Mouse (Mus musculus): ENCODE measurements around the gene Fut4.
"Not testable (repeated sequence)": the region's sequence is repeated elsewhere in the genome, so short reads cannot be mapped to it uniquely, and the experiment has no call there.

The Fut4 gene

GRCm38 (mm10) chr9:14724755-14725420 lies 27.3 kb downstream of the Fut4 start:
- DNase-seq = no peak

DNA sequence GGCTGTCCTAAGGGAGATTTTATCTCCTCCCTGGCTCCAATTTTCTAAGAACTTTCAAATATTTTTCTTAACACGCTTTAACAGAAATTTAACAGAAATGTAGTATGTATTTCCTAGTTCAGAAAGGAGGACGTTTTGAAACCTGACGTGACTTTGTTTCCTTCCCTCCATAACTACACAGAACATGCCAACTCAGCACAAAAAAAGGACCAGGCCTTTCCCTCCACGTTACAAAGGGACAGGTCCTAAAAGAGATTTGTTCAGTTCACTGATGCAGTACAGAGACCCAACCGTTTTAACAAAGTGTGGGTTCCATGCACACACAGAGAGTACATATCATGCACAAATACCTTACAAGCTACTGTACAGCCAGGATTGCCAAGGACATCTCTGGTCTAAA lies 30.6 kb downstream of the Fut4 start:
- DNase-seq = no peak

DNA sequence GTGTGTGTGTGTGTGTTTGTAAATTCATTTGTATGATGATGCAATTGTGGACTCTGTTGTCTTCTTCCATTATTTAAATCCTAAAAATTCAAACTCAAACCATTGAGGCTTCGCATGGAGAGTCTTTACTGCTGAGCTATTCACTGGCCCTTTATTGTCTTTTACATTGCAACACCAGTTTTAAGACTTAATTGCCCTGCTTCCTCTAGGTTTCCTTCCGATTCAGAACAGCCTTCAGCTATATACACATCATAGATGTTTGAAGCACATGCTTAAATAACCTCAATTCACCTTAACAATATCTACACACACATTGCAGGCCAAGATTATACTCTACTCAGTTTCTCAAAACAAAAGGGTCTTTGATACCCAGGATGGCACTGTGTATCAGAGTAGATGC lies 31.8 kb downstream of the Fut4 start:
- no peak for DNase-seq

GRCm38 (mm10) chr9:14718332-14718691 lies 33.9 kb downstream of the Fut4 start:
- no peak for DNase-seq

GRCm38 (mm10) chr9:14717689-14718331 lies 34.4 kb downstream of the Fut4 start:
- DNase-seq = peak; percentile 17 to 26

GRCm38 (mm10) chr9:14715258-14715657 lies 36.9 kb downstream of the Fut4 start:
- DNase-seq = no peak

DNA sequence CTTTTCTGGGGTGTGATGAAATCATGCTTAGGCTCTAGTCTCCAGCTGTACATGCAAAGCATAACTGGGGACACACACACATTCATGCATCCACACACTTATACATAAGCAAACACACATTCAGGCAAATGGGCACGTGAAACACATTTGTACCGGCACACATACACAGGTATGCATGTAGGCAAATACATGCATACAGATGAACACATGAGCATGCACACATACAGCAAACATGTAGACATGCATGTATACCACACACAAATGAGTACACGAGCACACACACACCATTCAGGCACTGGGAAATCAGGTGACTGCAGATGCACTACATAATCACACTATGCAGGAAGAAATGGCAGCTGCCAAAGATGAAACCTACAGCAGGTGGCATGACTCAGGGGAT lies 41.3 kb downstream of the Fut4 start:
- DNase-seq = no peak

DNA sequence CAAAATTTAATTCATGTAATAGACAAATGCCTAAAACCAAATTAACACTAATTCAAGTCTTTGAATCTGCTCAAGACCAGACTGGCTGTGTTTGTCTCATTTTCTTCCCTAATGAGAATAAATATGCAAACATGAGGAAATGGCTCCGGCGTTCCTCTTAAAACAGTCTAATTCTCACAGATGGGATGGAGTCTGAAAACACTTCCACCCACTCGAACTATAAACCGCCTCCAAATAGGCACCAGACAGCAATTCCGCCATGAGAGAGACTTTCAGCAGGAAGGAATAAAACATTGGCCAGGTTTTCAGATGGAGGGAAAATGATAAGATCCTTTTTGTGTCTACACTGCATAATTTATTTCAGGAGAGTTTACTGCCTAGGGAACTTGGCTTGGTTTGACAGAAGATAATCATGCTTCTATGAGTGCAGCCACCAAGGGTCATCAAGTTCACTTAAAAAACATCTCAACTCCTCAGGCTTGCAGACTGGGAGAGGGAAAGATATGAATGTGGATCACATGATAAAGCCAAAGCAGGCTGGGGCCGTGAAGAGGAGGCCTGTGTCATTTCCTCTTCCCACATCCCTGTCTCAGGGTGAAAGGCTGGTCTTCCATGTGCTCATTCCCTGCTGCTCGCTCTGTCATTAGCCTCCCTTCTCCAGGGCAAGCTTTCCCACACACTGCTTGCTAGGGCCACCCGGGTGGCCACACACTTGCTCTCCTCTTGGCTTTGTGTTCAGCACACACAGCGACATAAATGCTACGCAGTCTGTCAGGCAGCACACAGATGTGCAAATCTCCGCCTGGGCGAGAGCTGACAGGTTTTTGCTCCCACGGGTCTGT lies 46.7 kb downstream of the Fut4 start:
- DNase-seq = no peak

DNA sequence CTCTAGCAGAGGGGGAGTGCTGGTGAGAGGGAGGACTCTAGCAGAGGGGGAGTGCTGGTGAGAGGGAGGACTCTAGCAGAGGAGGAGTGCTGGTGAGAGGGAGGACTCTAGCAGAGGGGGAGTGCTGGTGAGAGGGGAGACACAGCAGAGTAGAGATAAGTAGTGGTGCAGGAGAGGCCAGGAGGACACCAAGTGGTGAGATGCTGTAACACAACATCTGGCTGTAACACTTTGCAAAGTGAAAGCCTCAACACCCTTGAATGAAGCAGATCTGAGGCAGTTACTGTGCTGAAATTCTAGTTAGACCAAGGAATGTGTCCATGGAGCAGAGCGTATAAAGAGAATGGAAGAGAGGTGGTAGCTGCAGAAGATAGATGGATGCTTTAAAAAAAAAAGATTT lies 51.4 kb downstream of the Fut4 start:
- DNase-seq = not testable (repeated sequence)

GRCm38 (mm10) chr9:14699288-14699640 lies 52.9 kb downstream of the Fut4 start:
- no peak for DNase-seq

DNA sequence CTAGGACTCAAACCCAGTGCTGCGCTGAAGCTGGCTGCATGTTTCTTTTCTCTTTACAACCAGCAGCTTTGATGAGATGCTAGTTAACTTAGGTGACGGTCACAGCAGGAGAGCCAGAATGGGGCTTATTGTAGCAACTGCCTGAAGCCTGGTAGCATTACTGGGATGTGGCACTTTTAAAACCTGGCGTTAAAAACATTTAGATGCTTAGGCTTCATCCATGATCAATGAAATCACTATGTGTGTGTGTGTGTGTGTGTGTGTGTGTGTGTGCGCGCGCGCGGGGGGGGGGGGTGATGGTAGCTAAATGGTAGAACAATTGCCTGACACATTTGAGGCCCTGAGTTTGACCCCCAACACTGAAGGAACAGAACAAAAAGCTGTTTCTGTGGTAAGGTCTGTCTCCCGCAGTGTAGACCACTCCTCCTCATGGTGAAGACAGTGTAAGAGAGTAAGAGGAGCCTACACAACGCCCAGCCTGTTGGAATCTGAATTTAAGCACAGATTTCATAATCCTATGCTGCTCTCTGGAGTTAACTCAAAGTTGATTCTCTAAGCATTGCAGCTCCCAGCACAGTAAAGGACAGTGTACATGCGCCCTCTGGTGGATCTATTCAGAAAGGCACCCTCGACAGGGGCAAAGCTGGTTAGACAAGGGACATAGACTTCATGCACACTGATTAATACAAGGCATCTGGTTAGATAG lies 53.5 kb downstream of the Fut4 start:
- peak; percentile 71 to 90 for DNase-seq

Data from kidney, adult 8-10 months (tissue).